Mouse (Mus musculus): ENCODE data around the gene Rnaseh2c.

DNA sequence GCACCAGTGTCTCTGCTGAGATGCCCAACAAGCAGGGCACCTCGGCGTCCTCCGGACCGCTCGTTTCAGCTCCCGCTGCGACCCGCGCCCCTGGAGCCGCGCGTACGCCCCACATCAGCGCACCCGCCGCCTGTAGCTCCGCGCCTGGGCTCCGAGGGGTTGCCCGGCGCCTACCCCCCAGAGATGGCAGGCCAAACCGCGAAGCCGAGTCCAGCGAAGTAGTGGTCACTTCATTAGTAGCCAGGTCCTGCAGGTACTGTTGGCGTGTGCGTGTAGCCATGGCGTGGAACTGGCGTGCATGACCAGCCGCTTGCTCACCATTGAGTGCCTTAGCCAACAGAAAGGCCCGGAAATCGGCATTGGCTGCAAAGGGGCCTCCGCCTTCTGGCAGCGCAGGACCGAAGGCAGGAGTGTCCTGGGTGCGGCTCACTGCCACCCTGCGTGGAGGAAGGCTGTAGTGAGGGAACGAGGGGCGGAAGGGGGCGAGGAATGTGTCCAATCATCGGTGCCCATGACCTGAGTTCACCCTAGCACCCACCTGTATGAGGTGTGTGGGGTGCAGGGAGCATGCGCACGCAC is 53.1 kb downstream of the Rnaseh2c start:
- TF ChIP-seq POLR2A (IDR thresholded peaks at IDR 0.05; ENCODE audit: borderline replicate concordance, low read depth, low read length) (no peak), CTCF (IDR thresholded peaks at IDR 0.05; ENCODE audit: low read depth, low read length) (no peak)

All from bone marrow macrophage, adult 2 months (primary cell).